Mouse (Mus musculus): ENCODE measurements around the gene Gm26661.

The Gm26661 gene

DNA sequence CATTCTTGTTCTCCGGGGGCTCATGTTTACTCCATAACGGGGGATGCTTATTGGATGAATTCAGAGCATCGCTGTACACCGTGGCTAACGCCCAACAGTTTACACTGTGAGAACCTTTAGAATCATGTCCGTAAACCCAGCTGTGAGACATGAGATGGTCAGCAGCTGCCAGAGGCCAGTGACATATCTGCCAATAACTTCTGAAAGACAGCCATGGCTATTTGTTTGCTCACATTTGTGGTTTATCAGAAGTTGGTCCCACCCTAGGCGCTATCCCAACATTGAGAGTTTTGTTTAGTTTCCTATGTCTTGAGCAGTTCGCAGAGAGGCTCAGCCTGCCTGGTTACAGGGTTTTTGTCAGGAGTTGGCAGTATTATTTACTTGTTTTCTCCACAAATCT lies 30.0 kb downstream of the Gm26661 start:
- DNase-seq: no peak

- DNase-seq: no peak
Measured at GRCm38 (mm10) chr14:7822693-7823092, 31.3 kb downstream of the Gm26661 start.

DNA sequence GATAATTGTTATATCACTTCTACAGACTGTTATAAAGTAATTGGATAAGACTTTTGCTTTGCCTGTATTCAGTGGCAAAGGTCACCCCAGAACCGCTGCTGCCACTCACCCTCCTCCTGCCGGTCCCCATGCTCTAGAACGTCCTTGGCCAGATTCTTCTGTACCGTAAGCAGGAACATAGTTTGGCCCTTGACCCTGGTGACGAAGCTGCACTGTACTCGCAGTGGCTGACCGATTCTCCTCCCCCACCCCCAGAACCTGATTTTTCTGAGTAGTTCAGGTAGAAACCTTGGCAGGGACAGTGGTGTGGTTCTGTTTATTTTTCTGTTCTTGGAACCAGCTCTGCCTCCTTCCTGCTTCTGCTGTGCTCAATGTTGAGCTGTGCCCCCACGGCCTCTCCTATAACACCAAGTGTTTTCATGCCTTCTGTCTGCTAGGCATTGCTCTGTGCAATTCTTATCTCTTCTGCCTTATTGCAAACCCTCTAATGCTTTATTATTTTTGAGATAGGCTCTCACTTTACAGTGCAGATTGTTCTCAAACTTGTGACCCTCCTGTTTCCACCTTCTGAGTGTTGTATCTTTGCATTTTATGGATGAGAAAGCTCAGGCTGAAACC lies 33.4 kb downstream of the Gm26661 start:
- no peak for DNase-seq

DNA sequence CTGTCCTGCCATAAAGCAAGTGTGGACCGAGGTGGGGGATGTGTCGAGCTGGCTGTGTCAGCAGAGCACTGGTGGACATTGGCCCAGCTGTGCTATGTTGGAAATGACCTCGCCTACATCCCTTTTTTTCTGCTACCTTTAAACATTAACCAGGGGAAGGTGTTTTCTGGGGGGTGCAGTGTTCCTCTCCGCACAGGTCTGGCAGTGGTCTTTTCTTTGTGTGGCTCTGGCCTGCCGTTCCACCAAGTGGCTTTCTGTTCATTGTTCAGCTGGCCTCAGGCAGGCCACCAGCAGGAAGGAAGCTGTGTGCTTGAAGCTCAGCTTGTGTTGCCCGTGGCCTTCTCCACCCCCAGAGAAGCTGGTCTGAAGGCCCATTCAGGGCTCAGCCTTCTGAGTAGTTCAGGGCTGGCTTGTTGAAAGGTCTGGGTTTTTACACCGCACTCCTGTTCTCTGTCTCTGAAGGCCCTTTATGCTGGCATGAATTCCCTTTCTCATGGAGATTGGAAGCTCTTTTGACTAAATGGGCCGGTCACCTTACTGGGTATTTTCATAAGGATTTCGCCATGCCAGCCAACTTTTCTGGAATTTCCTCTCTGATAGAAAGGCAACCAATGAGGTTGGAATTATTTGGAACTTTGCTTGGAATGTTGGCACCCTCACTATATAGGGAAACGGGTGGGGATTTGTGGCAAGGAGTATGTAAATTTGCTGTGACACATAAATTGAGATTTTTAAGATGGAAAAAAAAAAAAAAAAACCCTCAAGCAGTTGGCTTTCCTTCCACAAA lies 35.0 kb downstream of the Gm26661 start:
- no peak for DNase-seq

- no peak for DNase-seq
Measured at GRCm38 (mm10) chr14:7829181-7829580, 37.8 kb downstream of the Gm26661 start.

DNA sequence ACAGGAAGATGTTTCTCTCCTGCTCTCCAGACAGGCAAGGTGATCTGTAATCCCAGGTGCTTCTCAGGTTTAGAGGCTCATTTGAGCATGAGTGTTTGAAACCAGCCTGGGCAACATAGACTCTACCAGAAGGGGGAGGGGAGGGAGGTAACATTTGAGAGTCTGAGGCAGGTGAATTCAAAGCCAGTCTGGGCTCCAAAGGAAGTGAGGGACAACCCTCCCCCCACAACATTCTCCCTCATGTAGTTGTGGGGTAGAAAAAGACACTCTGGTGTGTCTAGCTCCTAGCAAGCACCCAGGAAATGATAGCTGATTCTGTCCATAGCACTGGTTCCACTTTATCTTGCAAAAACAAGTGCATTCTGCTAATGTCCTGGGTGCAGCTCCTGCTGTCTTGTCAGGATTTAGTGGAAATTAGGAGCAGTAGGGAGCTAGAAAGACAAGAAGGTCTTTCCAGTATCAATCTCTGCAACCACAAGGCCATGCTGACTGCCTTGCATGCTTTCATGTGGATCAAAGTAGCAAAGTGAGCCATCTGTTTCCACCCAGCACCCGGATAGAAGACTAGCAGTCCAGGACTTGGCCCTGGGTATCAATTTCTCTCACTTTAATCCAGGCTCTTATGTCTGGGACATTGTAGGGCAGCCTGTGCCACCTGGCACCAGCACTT lies 40.5 kb downstream of the Gm26661 start:
- DNase-seq: peak; percentile 46 to 53

DNA sequence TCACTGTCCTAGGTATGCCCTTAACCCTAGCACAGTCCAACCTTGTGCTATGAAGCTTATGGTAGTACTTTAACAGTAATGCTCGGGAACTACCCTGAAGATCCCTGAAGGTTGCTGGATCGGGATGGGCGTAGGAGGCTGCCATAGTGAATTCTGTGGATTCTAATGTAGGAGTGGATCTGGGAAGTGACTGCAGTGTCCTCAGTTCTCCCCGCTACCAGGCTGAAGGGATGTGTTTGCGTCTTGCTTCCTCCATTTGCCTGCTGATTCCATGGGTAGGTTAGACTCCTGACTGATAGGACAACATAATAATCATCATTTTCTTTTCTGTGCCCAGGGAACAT lies 41.0 kb downstream of the Gm26661 start:
- DNase-seq: no peak

GRCm38 (mm10) chr14:7833458-7833857 lies 42.1 kb downstream of the Gm26661 start:
- DNase-seq: no peak

DNA sequence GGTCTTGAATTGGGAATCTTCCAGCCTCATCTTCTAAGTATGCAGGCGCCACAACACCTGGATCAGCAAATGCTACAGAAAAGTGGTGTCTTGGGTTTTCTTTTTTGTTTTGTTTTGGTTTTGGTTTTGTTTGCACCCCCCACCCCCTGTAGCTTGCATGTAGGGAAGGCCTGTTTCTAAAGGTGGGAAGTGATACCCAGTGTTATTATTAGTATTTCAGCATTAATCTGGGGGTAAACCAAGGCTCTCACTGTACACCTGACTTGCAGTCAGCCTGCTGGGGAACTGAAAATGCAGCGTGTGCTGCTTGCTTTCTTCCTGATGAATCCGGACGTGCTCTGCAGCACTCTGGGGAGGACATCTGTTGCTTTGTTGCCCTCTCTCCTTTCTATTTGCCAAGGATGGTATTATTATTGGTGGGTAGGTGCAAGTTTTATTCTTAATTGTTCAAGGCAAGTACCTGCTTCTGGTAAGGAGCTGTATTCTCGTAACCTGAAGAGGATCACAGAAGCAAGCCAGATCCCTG lies 47.2 kb downstream of the Gm26661 start:
- DNase-seq: no peak

- no peak for DNase-seq
Measured at GRCm38 (mm10) chr14:7839950-7840514, 48.6 kb downstream of the Gm26661 start.

All from cerebellum, postnatal 36 days (tissue).